8 mouse cellular contexts compared by ENCODE assay signal in the genomic region with DNA sequence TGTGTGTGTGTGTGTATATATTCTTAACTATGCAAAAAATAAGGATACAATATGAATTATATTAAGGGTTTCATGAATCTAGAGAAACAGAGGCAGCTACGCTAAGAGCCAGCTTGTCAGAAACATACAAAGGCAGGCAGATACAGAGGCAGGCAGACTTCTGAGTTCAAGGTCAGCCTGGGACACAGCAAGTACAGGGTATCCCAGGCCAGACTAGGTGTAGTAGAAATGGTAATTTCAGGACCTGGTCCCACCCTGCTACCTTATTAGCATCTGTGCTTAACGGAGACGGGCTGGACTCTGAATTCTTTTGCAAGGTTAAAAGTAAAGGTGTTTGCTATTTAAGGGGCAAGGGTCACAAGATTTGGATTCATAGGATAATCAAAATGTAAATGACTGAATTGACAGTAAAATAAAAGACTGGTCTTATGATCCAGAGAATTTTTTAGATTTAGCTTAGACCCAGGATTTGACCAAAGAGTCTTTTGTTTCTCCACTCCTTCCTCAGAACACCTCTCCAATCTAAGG. TPM values are rescaled to one million over a fixed set of nuclear protein-coding genes. Genes with fewer than 3 reads are reported as not detected.
DNase-seq lines count a peak whose midpoint lies in the region; ATAC-seq and TF ChIP-seq lines count a peak whose summit lies in the region.

A gene (plus strand): TSS at position 478 of the 528 bp plus-strand sequence.

- WGBS in lung, embryonic 14.5 days = 91% methylated on average over 3 of the region's 3 CpGs
- 80% methylated on average over 3 of the region's 3 CpGs for WGBS in heart, embryonic 10.5 days
- 79% methylated on average over 3 of the region's 3 CpGs for WGBS in midbrain, postnatal 0 days

- ATAC-seq in lung, embryonic 14.5 days (ENCODE audit: insufficient read depth) = no peak
- ATAC-seq in midbrain, postnatal 0 days (ENCODE audit: low FRiP score) = no peak

- TF ChIP-seq POLR2A in cortical plate, adult 2 months (IDR thresholded peaks at IDR 0.05; ENCODE audit: extremely low read depth, insufficient read depth, low read length) = no peak

- no peaks in the 10 kb centered on the region for H3K9me3 ChIP-seq in lung, embryonic 14.5 days (ENCODE audit: low read depth, low read length)
- H3K9me3 ChIP-seq in heart, embryonic 10.5 days = no peaks in the 10 kb centered on the region
- H3K9me3 ChIP-seq in midbrain, postnatal 0 days (ENCODE audit: low read length) = no peaks in the 10 kb centered on the region

- H3K4me2 ChIP-seq in lung, embryonic 14.5 days = no peak within 1 kb of the TSS
- no peak within 1 kb of the TSS for H3K4me2 ChIP-seq in midbrain, postnatal 0 days (ENCODE audit: low read depth, low read length, poor library complexity, severe bottlenecking)

- H3K9ac ChIP-seq in lung, embryonic 14.5 days = no peak within 1 kb of the TSS
- H3K9ac ChIP-seq in midbrain, postnatal 0 days (replicated peaks; ENCODE audit: low read length, poor library complexity, severe bottlenecking) = no peak within 1 kb of the TSS

- H3K36me3 ChIP-seq in lung, embryonic 14.5 days (ENCODE audit: insufficient read depth) = no peaks in the 10 kb centered on the region
- no peaks in the 10 kb centered on the region for H3K36me3 ChIP-seq in heart, embryonic 10.5 days
- H3K36me3 ChIP-seq in midbrain, postnatal 0 days (ENCODE audit: insufficient read depth, low read length) = no peaks in the 10 kb centered on the region

- no peak within 1 kb of the TSS for H3K4me3 ChIP-seq in lung, embryonic 14.5 days (ENCODE audit: low read depth, low read length)
- no peak within 1 kb of the TSS for H3K4me3 ChIP-seq in cortical plate, adult 2 months (ENCODE audit: insufficient read depth, low read length)
- no peak within 1 kb of the TSS for H3K4me3 ChIP-seq in heart, embryonic 10.5 days
- H3K4me3 ChIP-seq in midbrain, postnatal 0 days (ENCODE audit: low read depth, low read length) = no peak within 1 kb of the TSS

- no peaks in the 10 kb centered on the region for H3K27me3 ChIP-seq in lung, embryonic 14.5 days (ENCODE audit: insufficient read depth, low read length)
- H3K27me3 ChIP-seq in heart, embryonic 10.5 days (ENCODE audit: insufficient read depth, poor library complexity, severe bottlenecking) = peaks cover 20% of the 10 kb centered on the region; the same call in 1 of the 2 replicates
- H3K27me3 ChIP-seq in midbrain, postnatal 0 days (ENCODE audit: insufficient read depth, low read length) = peaks cover 5% of the 10 kb centered on the region; the same call in 1 of the 2 replicates

- H3K27ac ChIP-seq in lung, embryonic 14.5 days (ENCODE audit: low read depth) = no peak within 1 kb of the TSS
- no peak within 1 kb of the TSS for H3K27ac ChIP-seq in cortical plate, adult 2 months (ENCODE audit: insufficient read depth, low read length)
- H3K27ac ChIP-seq in heart, embryonic 10.5 days = no peak within 1 kb of the TSS
- H3K27ac ChIP-seq in midbrain, postnatal 0 days (ENCODE audit: low read depth, low read length) = no peak within 1 kb of the TSS

- TF ChIP-seq CTCF in lung, embryonic 14.5 days (IDR thresholded peaks at IDR 0.05; ENCODE audit: low read depth) = no peak
- no peak for TF ChIP-seq CTCF in cortical plate, adult 2 months (IDR thresholded peaks at IDR 0.05; ENCODE audit: extremely low read depth, insufficient read depth, low read length)
- no peak for TF ChIP-seq CTCF in midbrain, postnatal 0 days (IDR thresholded peaks at IDR 0.05)

- no peaks in the 10 kb centered on the region for H3K4me1 ChIP-seq in lung, embryonic 14.5 days (ENCODE audit: insufficient read depth)
- H3K4me1 ChIP-seq in cortical plate, adult 2 months (ENCODE audit: control insufficient read depth, insufficient read depth, low read length) = no peaks in the 10 kb centered on the region
- no peaks in the 10 kb centered on the region for H3K4me1 ChIP-seq in heart, embryonic 10.5 days
- no peaks in the 10 kb centered on the region for H3K4me1 ChIP-seq in midbrain, postnatal 0 days (ENCODE audit: insufficient read depth, low read length)

- DNase-seq in lung, embryonic 14.5 days = no peak
- DNase-seq in lung, adult 18-20 months = no peak
- DNase-seq in heart, embryonic 10.5 days (ENCODE audit: low spot score) = no peak
- no peak for DNase-seq in layer of hippocampus, postnatal 36 days
- no peak for DNase-seq in midbrain, postnatal 0 days (ENCODE audit: low spot score)
- DNase-seq in embryo, embryonic 9.5 days (ENCODE audit: extremely low spot score) = no peak
- no peak for DNase-seq in kidney, adult 11 months

RNA-seq across cellular contexts. Expression of the gene that starts here (rescaled TPM):
- polyA plus RNA-seq in lung, embryonic 14.5 days (2014; fragmentation: Nextera tagmentation; extraction: Ambion mirVana) = 117 and 128 TPM in 2 replicates
- 39.9 and 46.2 TPM in 2 replicates for polyA plus RNA-seq in cortical plate, adult 2 months (2012; rRNA removed)
- 76.1 and 105 TPM in 2 replicates for polyA plus RNA-seq in heart, embryonic 10.5 days (2016; fragmentation: Nextera tagmentation; extraction: Ambion mirVana)
- total RNA-seq in layer of hippocampus, postnatal 36 days (2021) = 10 to 100 TPM; 26.5 to 30.7 TPM
- total RNA-seq in midbrain, postnatal 0 days (2014; rRNA removed) = 15.1 and 25.5 TPM in 2 replicates
- 13.2 and 15.1 TPM in 2 replicates for polyA plus RNA-seq in midbrain, postnatal 0 days (2015; fragmentation: Nextera tagmentation; extraction: Ambion mirVana)
